Mouse (Mus musculus): ENCODE measurements at regions not wholly inside any gene's neighbourhood (a gene's known extent, or its start where the extent isn't known, plus 50 kb on each side); places are given as distances from the start of the nearest gene placed in this dataset.

- ATAC-seq (ENCODE audit: borderline replicate concordance, extremely low read depth, low FRiP score, low TSS enrichment): no peak
- H3K36me3 ChIP-seq: no peaks in the 10 kb centered on the region
- 53% methylated on average over 2 of the region's 2 CpGs for WGBS
- no peaks in the 10 kb centered on the region for H3K27me3 ChIP-seq
- H3K4me2 ChIP-seq: no peak overlapping the region
- H3K4me1 ChIP-seq: no peaks in the 10 kb centered on the region
- no peaks in the 10 kb centered on the region for H3K9me3 ChIP-seq
- H3K9ac ChIP-seq: no peak overlapping the region
- H3K27ac ChIP-seq: no peak overlapping the region
- no peak overlapping the region for H3K4me3 ChIP-seq
Observed at GRCm38 (mm10) chr10:66433490-66433889, 662.4 kb upstream of the Jmjd1c start.

DNA sequence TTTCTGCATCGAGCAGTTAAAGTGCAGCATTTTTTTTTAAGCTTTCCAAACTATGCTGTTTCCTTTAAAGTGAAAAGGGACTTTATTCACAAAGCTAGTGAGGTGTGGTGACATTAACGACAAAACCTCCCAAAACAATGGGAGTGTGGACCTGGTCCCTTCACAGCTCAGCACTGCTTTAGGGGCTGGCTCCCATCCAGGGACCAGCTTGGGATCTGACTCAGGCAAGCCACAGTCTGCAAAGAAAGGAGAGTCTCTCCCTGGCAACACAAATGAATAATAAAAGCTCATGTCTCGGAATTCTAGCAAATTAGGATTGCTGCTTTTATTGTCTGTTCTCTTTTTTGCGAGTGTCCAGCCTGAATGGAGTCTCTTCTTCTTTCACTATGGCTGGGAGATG lies 625.2 kb upstream of the Jmjd1c start:
- no peak overlapping the region for H3K4me3 ChIP-seq
- H3K4me2 ChIP-seq: no peak overlapping the region
- no peaks in the 10 kb centered on the region for H3K9me3 ChIP-seq
- H3K27me3 ChIP-seq: no peaks in the 10 kb centered on the region
- WGBS: 67% methylated on average over 4 of the region's 4 CpGs
- ATAC-seq (ENCODE audit: borderline replicate concordance, extremely low read depth, low FRiP score, low TSS enrichment): no peak
- H3K36me3 ChIP-seq: no peaks in the 10 kb centered on the region
- H3K9ac ChIP-seq: no peak overlapping the region
- no peak overlapping the region for H3K27ac ChIP-seq
- H3K4me1 ChIP-seq: no peaks in the 10 kb centered on the region

DNA sequence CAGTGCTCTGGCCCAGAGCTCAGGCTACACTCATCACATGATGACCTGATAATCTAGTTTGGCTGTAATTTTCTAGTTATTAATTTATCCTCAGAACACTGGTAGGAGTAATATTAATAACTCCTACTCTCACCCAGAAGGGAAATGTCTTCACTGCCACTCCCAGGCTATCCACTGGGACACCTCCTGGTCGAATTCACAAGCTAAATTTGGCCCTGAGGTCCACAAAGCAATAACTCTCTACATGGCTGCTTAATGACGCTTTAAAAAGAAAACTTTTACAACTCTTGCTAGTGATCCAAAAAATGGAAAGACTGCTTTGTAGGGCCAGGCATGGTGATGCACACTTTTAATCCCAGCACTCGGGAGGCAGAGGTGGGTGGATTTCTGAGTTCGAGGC lies 623.9 kb upstream of the Jmjd1c start:
- no peaks in the 10 kb centered on the region for H3K4me1 ChIP-seq
- H3K27ac ChIP-seq: no peak overlapping the region
- no peaks in the 10 kb centered on the region for H3K36me3 ChIP-seq
- no peak overlapping the region for H3K4me2 ChIP-seq
- no peak overlapping the region for H3K4me3 ChIP-seq
- no peaks in the 10 kb centered on the region for H3K9me3 ChIP-seq
- H3K27me3 ChIP-seq: no peaks in the 10 kb centered on the region
- 63% methylated on average over 4 of the region's 4 CpGs for WGBS
- ATAC-seq (ENCODE audit: borderline replicate concordance, extremely low read depth, low FRiP score, low TSS enrichment): no peak
- H3K9ac ChIP-seq: no peak overlapping the region

DNA sequence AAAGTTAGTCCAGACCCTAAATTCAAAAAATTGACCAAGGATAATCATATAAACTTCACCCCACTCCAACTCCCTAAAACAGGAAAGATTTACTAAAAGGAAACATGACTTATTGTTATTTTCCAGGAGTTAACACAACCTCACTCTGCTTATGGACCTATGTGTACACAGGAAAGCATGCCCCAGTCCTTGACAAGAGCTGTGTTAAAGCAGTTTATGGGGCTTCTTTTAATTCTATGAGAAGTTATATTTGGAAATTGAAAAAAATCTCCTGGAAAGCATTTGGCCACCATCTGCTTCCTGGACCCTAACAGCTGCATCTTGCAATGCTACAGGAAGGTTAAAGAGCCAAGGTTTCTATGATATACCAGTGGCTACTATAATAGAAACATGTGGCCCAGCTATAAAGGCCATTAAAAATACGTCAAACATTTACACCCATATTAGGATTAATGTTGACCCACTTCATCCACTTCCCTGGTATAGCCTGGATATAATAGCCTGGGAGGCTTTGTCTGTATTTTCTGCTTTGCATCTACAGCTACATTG lies 620.7 kb upstream of the Jmjd1c start:
- 45% methylated on average over 1 of the region's 1 CpGs for WGBS
- Histone ChIP-seq H3K27me3 (no peaks in the 10 kb centered on the region), H3K9me3 (no peaks in the 10 kb centered on the region), H3K4me2 (no peak overlapping the region), H3K4me3 (no peak overlapping the region), H3K27ac (no peak overlapping the region), H3K4me1 (no peaks in the 10 kb centered on the region), H3K36me3 (no peaks in the 10 kb centered on the region), H3K9ac (no peak overlapping the region)
- ATAC-seq (ENCODE audit: borderline replicate concordance, extremely low read depth, low FRiP score, low TSS enrichment): no peak

GRCm38 (mm10) chr10:66490871-66491270 lies 605.1 kb upstream of the Jmjd1c start:
- peak; percentile 91 for ATAC-seq (ENCODE audit: borderline replicate concordance, extremely low read depth, low FRiP score, low TSS enrichment)
- no peaks in the 10 kb centered on the region for H3K27me3 ChIP-seq

DNA sequence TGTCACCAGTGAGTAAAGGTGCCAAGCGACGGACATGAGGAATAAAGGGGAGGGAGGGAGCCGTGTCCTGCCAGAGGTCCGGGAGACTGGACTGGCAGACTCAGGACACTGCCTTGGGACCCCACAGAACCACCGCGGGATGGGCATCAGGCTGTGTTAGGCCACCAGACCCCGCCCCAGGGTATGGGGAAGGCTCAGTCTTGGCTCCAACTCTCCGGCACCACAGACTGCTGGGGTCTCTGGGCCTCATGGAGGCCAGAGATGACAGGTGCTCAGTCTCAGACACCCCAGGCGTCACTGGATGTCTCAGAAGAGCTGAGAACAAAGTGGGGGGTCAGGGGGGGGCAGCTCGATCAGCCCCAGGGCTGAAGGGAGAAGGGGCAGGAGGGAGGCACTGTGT lies 604.1 kb upstream of the Jmjd1c start:
- WGBS: 51% methylated on average over 10 of the region's 10 CpGs
- H3K4me3 ChIP-seq: no peak overlapping the region

More at GRCm38 (mm10) chr10:66490871-66491270, 605.1 kb upstream of the Jmjd1c start:
- Histone ChIP-seq H3K9ac (no peak overlapping the region), H3K4me1 (no peaks in the 10 kb centered on the region), H3K27ac (no peak overlapping the region), H3K4me2 (no peak overlapping the region), H3K9me3 (no peaks in the 10 kb centered on the region), H3K4me3 (no peak overlapping the region), H3K36me3 (no peaks in the 10 kb centered on the region)
- 31% methylated on average over 5 of the region's 5 CpGs for WGBS

DNA sequence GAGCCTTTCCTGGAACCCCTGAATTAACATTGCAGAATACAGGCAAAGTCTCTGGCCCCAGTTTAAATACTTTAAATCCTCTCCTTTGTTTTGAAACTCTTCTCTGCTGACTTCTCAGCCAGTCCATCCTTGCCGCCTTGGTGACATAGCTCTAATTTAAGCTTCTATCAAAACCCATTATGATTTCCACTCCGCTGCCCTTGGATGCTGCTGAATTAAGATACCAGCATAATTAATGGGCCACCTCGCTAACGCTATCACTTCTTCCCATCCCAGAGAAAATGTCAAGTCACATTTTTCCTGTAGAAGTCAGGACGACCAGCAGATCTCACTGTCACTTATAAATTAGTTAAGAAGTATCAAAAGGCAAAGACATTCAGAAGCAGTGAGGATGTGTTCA lies 556.1 kb upstream of the Jmjd1c start:
- no peaks in the 10 kb centered on the region for H3K27me3 ChIP-seq
- H3K36me3 ChIP-seq: no peaks in the 10 kb centered on the region
- H3K9me3 ChIP-seq: no peaks in the 10 kb centered on the region
- 74% methylated on average over 5 of the region's 5 CpGs for WGBS
- no peak overlapping the region for H3K27ac ChIP-seq
- no peak overlapping the region for H3K4me2 ChIP-seq
- no peak overlapping the region for H3K9ac ChIP-seq
- H3K4me3 ChIP-seq: no peak overlapping the region
- ATAC-seq (ENCODE audit: borderline replicate concordance, extremely low read depth, low FRiP score, low TSS enrichment): no peak
- no peaks in the 10 kb centered on the region for H3K4me1 ChIP-seq

More for the DNA sequence above, 604.1 kb upstream of the Jmjd1c start:
- Histone ChIP-seq H3K4me1 (no peaks in the 10 kb centered on the region), H3K27ac (no peak overlapping the region), H3K9ac (no peak overlapping the region), H3K36me3 (no peaks in the 10 kb centered on the region), H3K9me3 (no peaks in the 10 kb centered on the region), H3K4me2 (no peak overlapping the region), H3K27me3 (no peaks in the 10 kb centered on the region)
- peak; percentile 55 for ATAC-seq (ENCODE audit: borderline replicate concordance, extremely low read depth, low FRiP score, low TSS enrichment)

- Histone ChIP-seq H3K4me2 (no peak overlapping the region), H3K27me3 (no peaks in the 10 kb centered on the region), H3K27ac (no peak overlapping the region), H3K9me3 (no peaks in the 10 kb centered on the region), H3K36me3 (no peaks in the 10 kb centered on the region), H3K4me1 (no peaks in the 10 kb centered on the region), H3K4me3 (no peak overlapping the region), H3K9ac (no peak overlapping the region)
- 56% methylated on average over 2 of the region's 2 CpGs for WGBS
- no peak for ATAC-seq (ENCODE audit: borderline replicate concordance, extremely low read depth, low FRiP score, low TSS enrichment)
Observed at GRCm38 (mm10) chr10:66546656-66547055, 549.3 kb upstream of the Jmjd1c start.

- H3K4me1 ChIP-seq: no peaks in the 10 kb centered on the region
- no peak overlapping the region for H3K4me3 ChIP-seq
- H3K36me3 ChIP-seq: no peaks in the 10 kb centered on the region
- no peak for ATAC-seq (ENCODE audit: borderline replicate concordance, extremely low read depth, low FRiP score, low TSS enrichment)
- H3K4me2 ChIP-seq: no peak overlapping the region
- no peak overlapping the region for H3K27ac ChIP-seq
- H3K9me3 ChIP-seq: no peaks in the 10 kb centered on the region
- 31% methylated on average over 3 of the region's 3 CpGs for WGBS
- H3K9ac ChIP-seq: no peak overlapping the region
- no peaks in the 10 kb centered on the region for H3K27me3 ChIP-seq
Observed at GRCm38 (mm10) chr10:66547660-66548059, 548.3 kb upstream of the Jmjd1c start.

GRCm38 (mm10) chr10:66548073-66548472 lies 547.9 kb upstream of the Jmjd1c start:
- no peak overlapping the region for H3K27ac ChIP-seq
- no peaks in the 10 kb centered on the region for H3K4me1 ChIP-seq
- 65% methylated on average over 4 of the region's 4 CpGs for WGBS
- H3K4me2 ChIP-seq: no peak overlapping the region
- no peaks in the 10 kb centered on the region for H3K27me3 ChIP-seq
- no peaks in the 10 kb centered on the region for H3K9me3 ChIP-seq
- H3K4me3 ChIP-seq: no peak overlapping the region
- H3K36me3 ChIP-seq: no peaks in the 10 kb centered on the region
- ATAC-seq (ENCODE audit: borderline replicate concordance, extremely low read depth, low FRiP score, low TSS enrichment): no peak
- no peak overlapping the region for H3K9ac ChIP-seq

- 25% methylated on average over 3 of the region's 3 CpGs for WGBS
- Histone ChIP-seq H3K4me1 (no peaks in the 10 kb centered on the region), H3K27me3 (no peaks in the 10 kb centered on the region), H3K36me3 (no peaks in the 10 kb centered on the region), H3K9ac (no peak overlapping the region), H3K4me2 (no peak overlapping the region), H3K27ac (no peak overlapping the region), H3K9me3 (no peaks in the 10 kb centered on the region), H3K4me3 (no peak overlapping the region)
- peak; percentile 87; the same call in 1 of the 2 replicates for ATAC-seq (ENCODE audit: borderline replicate concordance, extremely low read depth, low FRiP score, low TSS enrichment)
Observed at GRCm38 (mm10) chr10:66552919-66553318, 543.0 kb upstream of the Jmjd1c start.

GRCm38 (mm10) chr10:66554259-66554658 lies 541.7 kb upstream of the Jmjd1c start:
- Histone ChIP-seq H3K4me1 (no peaks in the 10 kb centered on the region), H3K9ac (no peak overlapping the region), H3K27me3 (no peaks in the 10 kb centered on the region), H3K27ac (no peak overlapping the region), H3K4me3 (no peak overlapping the region), H3K9me3 (no peaks in the 10 kb centered on the region), H3K36me3 (no peaks in the 10 kb centered on the region), H3K4me2 (no peak overlapping the region)
- WGBS: 60% methylated on average over 1 of the region's 1 CpGs
- no peak for ATAC-seq (ENCODE audit: borderline replicate concordance, extremely low read depth, low FRiP score, low TSS enrichment)

Data from lung, embryonic 15.5 days (tissue).